ENCODE assay signal across 9 mouse cellular contexts in the genomic region with DNA sequence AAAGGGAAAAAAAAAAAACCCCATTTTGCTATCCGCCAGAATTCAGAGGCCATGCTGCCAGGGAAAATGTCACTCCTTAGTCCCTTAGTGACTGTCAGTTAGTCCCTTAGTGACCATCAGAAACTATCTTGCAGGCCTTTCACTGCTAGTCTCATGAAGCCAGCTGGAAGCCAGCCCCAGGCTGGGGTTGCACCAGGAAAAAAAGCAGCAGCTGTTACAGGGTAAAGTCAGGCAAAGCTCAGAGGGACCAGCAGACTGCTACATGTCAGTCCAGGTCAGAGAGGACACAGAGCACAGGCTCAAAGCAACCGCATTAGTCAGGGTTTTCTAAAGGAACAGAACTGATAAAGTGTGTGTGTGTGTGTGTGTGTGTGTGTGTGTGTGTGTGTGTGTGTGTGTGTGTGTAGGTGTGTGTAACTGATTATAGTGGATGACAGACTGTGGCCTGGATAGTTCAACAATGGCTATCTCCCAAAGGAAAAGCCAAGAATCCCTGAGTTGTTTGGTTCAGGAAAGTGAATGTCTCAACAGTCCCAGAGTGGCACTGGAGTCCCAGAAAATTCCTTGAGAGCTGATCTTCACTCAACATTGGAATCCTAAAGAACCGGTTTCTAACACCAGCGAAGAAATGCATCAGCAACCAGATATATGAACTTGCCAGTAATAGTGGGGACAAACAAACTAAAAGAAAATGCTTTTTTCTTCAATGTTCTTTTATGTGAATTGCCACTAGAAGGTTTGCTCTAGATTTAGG.
A peak's percentile ranks its signal among the peaks of the same experiment; 100 is the strongest.
DNase-seq lines count a peak whose midpoint lies in the region.
"Had no signal": no experiment of that assay in that cellular context is flagged by ENCODE, and none has a peak within 500 bp of the region (broad histone marks: within the 10 kb centered on the region; RNA-seq: fewer than 3 reads in every experiment).

No protein-coding gene starts in this region.

- peak; percentile 20 to 38 for DNase-seq in cerebellum, postnatal 10 days
- no peak for DNase-seq in cerebellum, adult 11-12 months
- DNase-seq in testis, postnatal 14 days (ENCODE audit: low spot score) = peak; percentile 29
- no peak for DNase-seq in testis, postnatal 10 days (ENCODE audit: low spot score)
- DNase-seq in kidney, postnatal 10 days = peak; percentile 72
- peak; percentile 15 for DNase-seq in retina, embryonic 14.5 days (ENCODE audit: low spot score)
- no peak for DNase-seq in spleen, adult 18-20 months
- DNase-seq in layer of hippocampus, adult 9-11 months = no peak
- DNase-seq: forebrain, postnatal 0 days had no signal

Comparison
In these comparisons a context has a peak if more than half of its experiments do, and no peak if none do; other contexts are left out.
1. DNase-seq: peak in cerebellum, postnatal 10 days (2 of 2), testis, postnatal 14 days (single experiment), kidney, postnatal 10 days (single experiment) and retina, embryonic 14.5 days (single experiment); none in cerebellum, adult 11-12 months (single experiment), testis, postnatal 10 days (single experiment), spleen, adult 18-20 months (0 of 2) and layer of hippocampus, adult 9-11 months (single experiment).